Mouse (Mus musculus): ENCODE results near the gene Rps4x. TPM values are rescaled to one million over a fixed set of nuclear protein-coding genes. Genes with fewer than 3 reads are reported as not detected.

Gene Rps4x
- polyA plus RNA-seq, 1 experiment from 2014 or later: 697 TPM

DNA sequence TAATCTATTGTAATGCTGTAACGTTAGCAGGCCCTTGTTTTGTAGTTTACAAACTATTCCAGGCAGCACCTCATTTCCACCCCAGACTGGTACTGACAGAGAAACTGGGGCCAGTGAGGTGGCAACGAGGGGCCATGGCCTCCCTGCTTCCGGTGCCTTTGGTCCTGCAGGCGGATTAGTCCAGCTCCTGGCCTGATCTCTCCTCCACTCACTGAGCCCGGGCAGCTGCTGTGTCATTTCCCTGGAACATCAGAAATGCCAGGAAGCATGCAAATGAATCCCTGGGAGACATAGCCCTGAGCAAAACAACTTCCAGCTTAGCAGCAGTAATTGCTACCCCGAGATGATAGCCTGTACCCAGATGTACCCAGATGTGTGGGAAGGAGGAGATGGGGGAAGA is 22.2 kb downstream of the Rps4x start:
- Histone ChIP-seq H3K27me3 (peaks cover 34% of the 10 kb centered on the region), H3K4me2 (no peak overlapping the region), H3K27ac (0 out of 2 replicates have a peak overlapping the region, but pooled peaks have one; percentile 17), H3K4me3 (replicated peaks) (no peak overlapping the region), H3K9me3 (no peaks in the 10 kb centered on the region), H3K9ac (replicated peaks) (no peak overlapping the region), H3K4me1 (replicated peaks) (no peaks in the 10 kb centered on the region), H3K36me3 (no peaks in the 10 kb centered on the region)
- WGBS: 22% methylated on average over 6 of the region's 6 CpGs
- no peak for ATAC-seq (ENCODE audit: insufficient number of reproducible peaks, insufficient read depth, low FRiP score, low TSS enrichment, low read depth)

DNA sequence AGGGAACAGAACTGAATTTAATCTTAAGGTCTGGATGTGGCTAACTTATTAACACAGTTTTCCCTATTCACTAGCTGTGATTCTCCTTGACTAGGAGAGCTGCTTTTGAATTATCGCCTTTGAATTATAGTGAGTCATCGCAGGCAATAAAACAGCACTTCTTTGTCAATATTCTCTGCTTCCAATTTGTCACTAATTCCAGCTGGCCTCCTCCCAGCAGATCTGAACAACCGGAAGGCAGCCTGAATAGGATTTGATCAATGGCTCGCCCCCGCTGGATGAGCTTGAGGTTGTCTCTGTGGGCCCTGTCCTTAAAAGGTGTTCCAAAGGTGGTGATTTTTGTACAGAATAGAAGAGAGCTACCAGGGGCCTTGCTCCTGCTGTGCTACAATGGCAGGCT is 22.7 kb downstream of the Rps4x start:
- no peaks in the 10 kb centered on the region for H3K4me1 ChIP-seq (replicated peaks)
- H3K9me3 ChIP-seq: no peaks in the 10 kb centered on the region
- H3K27ac ChIP-seq: 0 out of 2 replicates have a peak overlapping the region, but pooled peaks have one; percentile 17
- 49% methylated on average over 5 of the region's 5 CpGs for WGBS
- H3K9ac ChIP-seq (replicated peaks): no peak overlapping the region
- no peak overlapping the region for H3K4me2 ChIP-seq
- peaks cover 39% of the 10 kb centered on the region for H3K27me3 ChIP-seq
- no peak overlapping the region for H3K4me3 ChIP-seq (replicated peaks)
- ATAC-seq (ENCODE audit: insufficient number of reproducible peaks, insufficient read depth, low FRiP score, low TSS enrichment, low read depth): no peak
- H3K36me3 ChIP-seq: no peaks in the 10 kb centered on the region

DNA sequence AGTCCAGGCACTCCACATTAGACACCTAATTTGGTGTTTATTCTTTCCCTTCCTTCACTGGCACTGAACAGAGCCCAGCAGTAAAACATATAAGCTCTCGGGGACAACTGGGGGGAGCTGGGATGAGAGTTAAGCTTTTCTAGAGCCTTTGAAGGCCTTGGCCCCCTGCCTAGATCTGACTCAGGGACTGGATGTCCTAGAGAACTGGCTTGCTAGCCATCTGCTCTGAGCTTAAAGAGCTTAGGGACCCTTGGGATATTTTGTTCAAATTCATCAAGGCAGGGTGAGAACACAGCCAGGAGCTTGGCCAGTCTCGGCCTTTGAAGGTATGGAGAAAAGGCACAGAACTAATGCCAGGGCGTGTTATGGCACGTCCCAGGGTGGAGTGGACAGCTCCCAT is 25.7 kb downstream of the Rps4x start:
- H3K9me3 ChIP-seq: no peaks in the 10 kb centered on the region
- no peak overlapping the region for H3K9ac ChIP-seq (replicated peaks)
- H3K4me3 ChIP-seq (replicated peaks): no peak overlapping the region
- ATAC-seq (ENCODE audit: insufficient number of reproducible peaks, insufficient read depth, low FRiP score, low TSS enrichment, low read depth): no peak
- 76% methylated on average over 4 of the region's 4 CpGs for WGBS
- H3K27ac ChIP-seq: no peak overlapping the region
- H3K27me3 ChIP-seq: peaks cover 22% of the 10 kb centered on the region
- no peak overlapping the region for H3K4me2 ChIP-seq
- no peaks in the 10 kb centered on the region for H3K4me1 ChIP-seq (replicated peaks)
- H3K36me3 ChIP-seq: no peaks in the 10 kb centered on the region

DNA sequence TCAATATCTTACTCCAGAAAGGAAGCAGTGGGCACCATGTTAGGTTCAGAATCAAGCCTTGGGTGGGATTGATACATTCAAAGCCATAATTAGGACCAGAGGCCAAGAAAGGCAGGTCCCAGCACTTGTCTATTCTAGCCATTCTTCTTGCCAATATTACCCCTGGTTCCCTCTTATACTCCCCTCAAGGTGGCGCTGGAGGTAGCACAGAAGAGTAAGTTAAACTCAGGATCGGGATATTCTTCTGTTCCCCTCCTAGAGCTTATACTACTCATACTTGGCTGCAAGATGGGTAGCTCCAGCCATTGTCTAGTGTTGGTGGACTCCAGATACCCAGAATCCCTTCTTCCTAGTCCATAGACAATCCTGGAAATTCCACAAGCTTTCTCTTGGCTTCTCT is 26.1 kb downstream of the Rps4x start:
- Histone ChIP-seq H3K9ac (replicated peaks) (no peak overlapping the region), H3K27ac (no peak overlapping the region), H3K4me3 (replicated peaks) (no peak overlapping the region), H3K4me1 (replicated peaks) (no peaks in the 10 kb centered on the region), H3K36me3 (no peaks in the 10 kb centered on the region), H3K4me2 (no peak overlapping the region), H3K9me3 (no peaks in the 10 kb centered on the region), H3K27me3 (peaks cover 22% of the 10 kb centered on the region)
- WGBS: 37% methylated on average over 2 of the region's 2 CpGs
- no peak for ATAC-seq (ENCODE audit: insufficient number of reproducible peaks, insufficient read depth, low FRiP score, low TSS enrichment, low read depth)

DNA sequence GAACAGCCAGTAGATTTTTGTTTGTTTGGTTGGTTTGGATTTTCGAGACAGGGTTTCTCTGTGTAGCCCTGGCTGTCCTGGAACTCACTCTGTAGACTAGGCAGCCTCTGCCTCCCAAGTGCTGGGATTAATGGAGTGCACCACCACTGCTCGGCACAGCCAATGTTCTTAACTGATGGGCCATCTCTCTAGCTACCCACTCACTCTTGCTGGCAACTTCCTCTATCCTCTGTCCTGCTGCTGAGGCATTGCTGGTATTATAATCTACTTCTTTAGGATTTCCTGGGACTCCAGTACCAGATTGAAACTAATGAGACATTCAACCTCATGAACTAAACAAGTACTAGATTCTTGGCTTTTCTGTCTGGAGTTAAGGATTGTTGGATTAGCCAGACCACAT is 28.7 kb downstream of the Rps4x start:
- H3K4me3 ChIP-seq (replicated peaks): no peak overlapping the region
- no peaks in the 10 kb centered on the region for H3K36me3 ChIP-seq
- H3K9me3 ChIP-seq: no peaks in the 10 kb centered on the region
- H3K27ac ChIP-seq: no peak overlapping the region
- ATAC-seq (ENCODE audit: insufficient number of reproducible peaks, insufficient read depth, low FRiP score, low TSS enrichment, low read depth): no peak
- H3K4me2 ChIP-seq: no peak overlapping the region
- peaks cover 13% of the 10 kb centered on the region for H3K27me3 ChIP-seq
- no peaks in the 10 kb centered on the region for H3K4me1 ChIP-seq (replicated peaks)
- H3K9ac ChIP-seq (replicated peaks): no peak overlapping the region
- 85% methylated on average over 2 of the region's 2 CpGs for WGBS

DNA sequence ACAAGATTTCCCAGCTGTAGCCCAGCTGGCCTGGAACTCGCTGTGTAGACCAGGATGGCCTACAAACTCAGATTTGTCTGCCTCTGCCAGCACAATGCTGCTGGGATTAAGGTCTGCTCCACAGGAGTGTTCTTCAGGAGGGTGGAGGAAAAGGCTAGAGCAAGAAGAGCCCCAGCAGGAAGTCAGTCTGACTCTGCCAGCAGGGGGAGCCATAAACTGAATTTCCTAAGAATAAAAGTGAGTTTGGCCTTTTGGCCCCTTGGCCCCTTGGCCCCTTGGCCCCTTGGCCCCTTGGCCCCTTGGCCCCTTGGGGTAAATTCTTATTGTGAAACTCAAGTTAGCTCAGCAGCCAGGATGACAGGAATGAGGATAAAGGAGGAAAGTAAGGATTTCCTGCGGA is 29.4 kb downstream of the Rps4x start:
- Histone ChIP-seq H3K36me3 (no peaks in the 10 kb centered on the region), H3K9ac (replicated peaks) (no peak overlapping the region), H3K4me1 (replicated peaks) (no peaks in the 10 kb centered on the region), H3K9me3 (no peaks in the 10 kb centered on the region), H3K4me2 (no peak overlapping the region), H3K27ac (no peak overlapping the region), H3K4me3 (replicated peaks) (no peak overlapping the region), H3K27me3 (peaks cover 13% of the 10 kb centered on the region)
- WGBS: 46% methylated on average over 2 of the region's 2 CpGs
- ATAC-seq (ENCODE audit: insufficient number of reproducible peaks, insufficient read depth, low FRiP score, low TSS enrichment, low read depth): no peak

DNA sequence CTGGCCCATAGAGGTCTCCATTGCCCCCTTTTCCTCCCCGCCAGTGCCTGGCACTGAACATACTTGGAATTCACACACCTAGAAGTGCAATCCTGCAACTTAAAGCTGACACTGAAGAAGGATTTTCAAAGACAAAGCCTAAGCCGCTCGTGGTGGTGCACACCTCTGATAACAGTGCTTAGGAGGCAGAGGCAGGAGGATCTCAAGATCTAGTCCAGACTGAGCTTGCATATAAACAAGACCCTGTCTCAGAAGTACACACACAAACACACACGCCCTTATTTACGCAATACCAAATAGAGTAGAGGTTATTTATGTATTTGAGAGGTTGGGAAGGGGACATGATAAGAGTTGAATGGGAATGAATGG is 31.8 kb downstream of the Rps4x start:
- WGBS: 44% methylated on average over 5 of the region's 5 CpGs
- peak overlapping the region; percentile 37 for H3K4me3 ChIP-seq (replicated peaks)
- peaks cover 13% of the 10 kb centered on the region for H3K27me3 ChIP-seq
- H3K9ac ChIP-seq (replicated peaks): no peak overlapping the region
- H3K4me1 ChIP-seq (replicated peaks): no peaks in the 10 kb centered on the region
- H3K9me3 ChIP-seq: no peaks in the 10 kb centered on the region
- no peaks in the 10 kb centered on the region for H3K36me3 ChIP-seq
- peak overlapping the region; percentile 66; the same call in 1 of the 2 replicates for H3K27ac ChIP-seq
- peak; percentile 33; the same call in 1 of the 2 replicates for ATAC-seq (ENCODE audit: insufficient number of reproducible peaks, insufficient read depth, low FRiP score, low TSS enrichment, low read depth)
- H3K4me2 ChIP-seq: peak overlapping the region; percentile 44

DNA sequence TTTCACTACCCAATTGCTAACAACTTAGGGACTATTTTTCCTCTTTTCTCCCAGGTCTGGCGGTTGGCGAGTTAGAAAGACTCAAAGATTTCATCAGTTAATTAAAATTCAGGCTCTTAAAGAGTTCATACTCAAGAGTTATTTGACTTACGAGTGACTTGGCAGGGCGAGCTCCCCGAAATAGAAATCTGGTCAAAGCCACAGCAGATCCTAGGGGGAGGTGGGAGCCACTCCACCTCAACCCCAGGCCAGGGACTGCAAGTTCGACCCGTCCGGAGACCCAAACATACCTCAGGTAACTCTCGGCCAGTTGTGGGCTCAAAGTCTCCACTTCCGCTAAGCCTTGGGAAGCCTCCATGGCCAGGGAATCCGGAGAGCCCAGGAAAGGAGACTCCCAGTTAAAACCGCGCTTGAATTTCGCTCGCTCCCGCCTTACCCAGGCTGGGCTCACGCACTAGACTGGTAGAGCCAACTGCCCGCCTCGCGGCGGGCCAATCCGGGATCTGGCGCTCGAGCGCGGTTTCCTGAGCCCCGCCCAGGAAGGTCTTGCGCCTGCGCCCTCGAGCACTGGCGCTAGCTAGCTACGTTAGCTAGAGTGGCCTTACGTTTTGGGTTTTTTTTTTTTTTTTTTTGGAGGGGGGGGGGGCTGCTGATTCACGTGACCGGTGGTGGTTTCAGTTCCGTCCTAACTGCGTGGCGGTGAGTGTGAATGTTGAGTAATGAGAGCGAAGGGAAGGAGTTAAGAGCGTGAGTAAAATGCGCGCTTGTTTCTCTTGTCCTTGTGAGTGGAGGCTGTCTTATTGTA is 32.4 kb downstream of the Rps4x start, which contains the start of gene Ercc6l:
Gene Ercc6l (minus strand): TSS at position 474 of the 805 bp plus-strand sequence.
- Histone ChIP-seq H3K27me3 (peaks cover 8% of the 10 kb centered on the region), H3K9ac (replicated peaks) (peak within 1 kb of the TSS; percentile 44), H3K4me1 (replicated peaks) (no peaks in the 10 kb centered on the region), H3K9me3 (no peaks in the 10 kb centered on the region), H3K27ac (peak within 1 kb of the TSS; percentile 75), H3K4me3 (replicated peaks) (peak within 1 kb of the TSS; percentile 48), H3K4me2 (peak within 1 kb of the TSS; percentile 45), H3K36me3 (no peaks in the 10 kb centered on the region)
- ATAC-seq (ENCODE audit: insufficient number of reproducible peaks, insufficient read depth, low FRiP score, low TSS enrichment, low read depth): peak; percentile 98
- 13% methylated on average over 42 of the region's 42 CpGs for WGBS

DNA sequence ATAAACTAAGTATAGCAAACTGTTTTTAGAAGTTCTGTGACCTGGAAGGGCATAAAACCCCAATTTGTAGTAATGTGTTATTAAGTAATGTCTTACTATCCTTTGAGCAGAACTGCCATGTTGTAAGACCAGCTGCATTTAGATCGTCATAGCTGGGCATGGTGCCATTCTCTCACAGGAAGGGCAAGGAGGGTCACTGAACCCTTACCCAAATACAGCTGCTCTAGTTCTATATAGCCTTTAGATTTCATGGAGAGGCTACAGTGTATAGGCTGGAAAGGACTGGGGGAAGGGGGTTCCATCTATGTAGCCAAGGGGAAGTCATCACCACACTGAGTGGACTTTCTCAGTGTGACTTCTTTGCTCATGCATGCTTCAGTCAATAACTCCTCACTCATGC is 48.0 kb downstream of the Rps4x start:
- no peak overlapping the region for H3K9ac ChIP-seq (replicated peaks)
- 92% methylated on average over 1 of the region's 1 CpGs for WGBS
- no peak overlapping the region for H3K4me2 ChIP-seq
- no peak overlapping the region for H3K4me3 ChIP-seq (replicated peaks)
- no peaks in the 10 kb centered on the region for H3K4me1 ChIP-seq (replicated peaks)
- no peak overlapping the region for H3K27ac ChIP-seq
- H3K27me3 ChIP-seq: peaks cover 9% of the 10 kb centered on the region
- no peak for ATAC-seq (ENCODE audit: insufficient number of reproducible peaks, insufficient read depth, low FRiP score, low TSS enrichment, low read depth)
- H3K9me3 ChIP-seq: no peaks in the 10 kb centered on the region
- peaks cover 42% of the 10 kb centered on the region for H3K36me3 ChIP-seq

Other genes starting within 250 kb of the Rps4x start
- 3.1 and 3.2 TPM in 2 replicates for gene Rtl5, start 118.1 kb downstream of the Rps4x start, polyA plus RNA-seq (2016; fragmentation: Nextera tagmentation; extraction: Ambion mirVana)
- gene Pin4, start 69.9 kb downstream of the Rps4x start, polyA plus RNA-seq (2016; fragmentation: Nextera tagmentation; extraction: Ambion mirVana): 69.9 and 73.6 TPM in 2 replicates
- gene Ercc6l, start 32.3 kb downstream of the Rps4x start, polyA plus RNA-seq (2016; fragmentation: Nextera tagmentation; extraction: Ambion mirVana): 18.7 and 20.0 TPM in 2 replicates
- 40.0 and 41.2 TPM in 2 replicates for gene Cited1, start 62.8 kb upstream of the Rps4x start, polyA plus RNA-seq (2016; fragmentation: Nextera tagmentation; extraction: Ambion mirVana)